Mouse (Mus musculus) small intestine, adult 2 months (tissue): ENCODE measurements at regions not wholly inside any gene's neighbourhood (a gene's known extent, or its start where the extent isn't known, plus 50 kb on each side); places are given as distances from the start of the nearest gene placed in this dataset.

ENCODE experiments used
- H3K27ac ChIP-seq: fragments of 200-500 bp; 2 replicates; pipeline ENCODE4 v1.5.1; 2012; ENCODE audit warnings: low read depth, low read length, control low read depth, inconsistent platforms; ENCODE audit not compliant: insufficient read depth
- H3K27me3 ChIP-seq: fragments of 200-500 bp; 2 replicates; pipeline ENCODE4 v1.6.1; 2012; ENCODE audit warnings: mild to moderate bottlenecking, moderate library complexity, low read length, inconsistent platforms; ENCODE audit not compliant: control insufficient read depth, insufficient read depth
- H3K36me3 ChIP-seq: fragments of 200-500 bp; 2 replicates; pipeline ENCODE4 v1.6.1; 2012; ENCODE audit warnings: mild to moderate bottlenecking, low read length, control low read depth, inconsistent platforms; ENCODE audit not compliant: control insufficient read depth, insufficient read depth
- H3K4me1 ChIP-seq: fragments of 200-500 bp; 2 replicates; pipeline ENCODE4 v1.6.1; 2012; ENCODE audit warnings: low read length, inconsistent platforms, mixed read lengths; ENCODE audit not compliant: control insufficient read depth, insufficient read depth, insufficient read length
- H3K4me3 ChIP-seq: fragments of 200-500 bp; 2 replicates; pipeline ENCODE4 v1.5.1; 2012; ENCODE audit warnings: low read depth, mild to moderate bottlenecking, control low read depth, inconsistent platforms, low read length, moderate library complexity
- CTCF ChIP-seq: fragments of 200-500 bp; IDR thresholded peaks from 2 replicates; pipeline ENCODE4 v1.5.1; 2012; ENCODE audit warnings: low read depth, mild to moderate bottlenecking, control low read depth, inconsistent platforms, low read length, moderate library complexity, mixed read lengths; ENCODE audit not compliant: insufficient replicate concordance, insufficient read length; ENCODE audit errors: extremely low read depth
- POLR2A ChIP-seq: fragments of 200-500 bp; IDR thresholded peaks from 2 replicates; pipeline ENCODE4 v1.6.1; 2012; ENCODE audit warnings: low read depth, mild to moderate bottlenecking, control low read depth, inconsistent platforms, low read length, moderate library complexity
- WGBS: fragments of 180-500 bp; shearing (Covaris S2); methylation state at CpG from one replicate; pipeline ENCODE4 v1.1.7; 2018; 5-methylcytosine and 5-hydroxymethylcytosine counted together

DNA sequence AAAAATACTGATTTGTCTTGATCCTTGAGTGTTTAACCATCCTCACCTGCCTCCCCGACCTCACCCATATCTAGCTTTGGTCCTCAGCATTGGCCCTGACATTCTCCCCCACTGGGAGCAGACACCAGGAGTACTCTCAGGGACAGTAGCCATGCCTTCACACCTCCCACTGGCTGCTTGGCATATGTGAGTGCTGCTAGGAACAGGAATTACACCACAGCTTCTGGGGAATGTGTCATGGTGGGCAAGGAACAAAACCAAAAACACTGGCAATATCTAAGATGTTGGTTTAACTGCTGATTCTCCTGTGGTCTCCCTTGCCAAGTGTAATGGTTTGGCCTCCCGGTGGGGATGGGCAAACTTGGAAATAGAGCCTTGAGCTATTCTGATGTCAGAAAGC lies 248.6 kb downstream of the Tle3 start:
- H3K27ac ChIP-seq, result no peak overlapping the region
- no peaks in the 10 kb centered on the region for H3K27me3 ChIP-seq
- TF ChIP-seq POLR2A (no peak), CTCF (no peak)
- no peaks in the 10 kb centered on the region for H3K36me3 ChIP-seq
- peaks cover 5% of the 10 kb centered on the region; the same call in 1 of the 2 replicates for H3K4me1 ChIP-seq
- WGBS, result 91% methylated on average over 2 of the region's 2 CpGs
- H3K4me3 ChIP-seq, result no peak overlapping the region

GRCm38 (mm10) chr9:61620105-61620504 lies 247.9 kb downstream of the Tle3 start:
- no peak overlapping the region for H3K4me3 ChIP-seq
- TF ChIP-seq CTCF, result no peak
- no peak for TF ChIP-seq POLR2A
- H3K4me1 ChIP-seq, result peaks cover 5% of the 10 kb centered on the region; the same call in 1 of the 2 replicates
- WGBS, result 82% methylated on average over 4 of the region's 4 CpGs
- no peaks in the 10 kb centered on the region for H3K36me3 ChIP-seq
- H3K27ac ChIP-seq, result no peak overlapping the region
- no peaks in the 10 kb centered on the region for H3K27me3 ChIP-seq

DNA sequence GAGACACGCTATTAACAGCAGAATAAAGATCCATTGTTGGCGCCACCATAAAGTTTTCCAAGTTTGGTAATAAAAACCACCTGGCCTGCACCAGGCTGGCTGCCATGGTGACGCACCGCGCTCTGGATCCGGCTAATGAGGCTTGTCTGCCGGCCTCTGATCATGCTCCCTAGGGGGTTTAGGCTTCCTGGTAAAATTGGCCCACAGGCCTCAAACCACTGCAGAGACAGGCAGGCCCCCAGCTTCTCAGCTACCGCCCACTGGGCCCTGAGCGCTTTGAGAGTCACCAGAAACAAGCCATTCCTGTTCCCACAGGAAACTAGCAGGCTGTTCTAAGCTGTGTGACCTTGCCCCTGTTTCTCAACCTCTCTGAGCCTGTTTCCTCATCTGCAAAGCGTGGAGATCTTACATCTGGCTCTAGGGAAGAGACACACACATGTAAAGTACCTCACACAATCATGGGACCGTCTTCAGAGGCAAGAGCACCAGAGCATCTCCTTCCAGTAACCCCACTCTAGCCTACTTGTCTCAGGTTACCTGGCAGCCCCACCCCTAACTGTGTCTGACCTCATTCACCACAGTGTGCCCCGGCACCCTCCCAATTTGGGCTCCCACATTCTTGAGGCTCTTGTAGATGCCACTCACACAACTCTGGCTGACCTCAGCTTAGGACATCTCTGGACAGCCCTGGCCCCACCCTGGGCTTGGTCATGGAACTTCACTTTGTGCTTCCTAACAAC lies 246.5 kb downstream of the Tle3 start:
- H3K27ac ChIP-seq, result no peak overlapping the region
- TF ChIP-seq CTCF (no peak), POLR2A (no peak)
- H3K4me1 ChIP-seq, result peaks cover 5% of the 10 kb centered on the region; the same call in 1 of the 2 replicates
- WGBS, result 28% methylated on average over 12 of the region's 12 CpGs
- H3K27me3 ChIP-seq, result no peaks in the 10 kb centered on the region
- no peak overlapping the region for H3K4me3 ChIP-seq
- no peaks in the 10 kb centered on the region for H3K36me3 ChIP-seq

GRCm38 (mm10) chr9:61617979-61618378 lies 245.8 kb downstream of the Tle3 start:
- Histone ChIP-seq H3K27me3 (no peaks in the 10 kb centered on the region), H3K36me3 (no peaks in the 10 kb centered on the region), H3K4me3 (no peak overlapping the region), H3K4me1 (peaks cover 5% of the 10 kb centered on the region; the same call in 1 of the 2 replicates), H3K27ac (no peak overlapping the region)
- TF ChIP-seq POLR2A (no peak), CTCF (no peak)
- 40% methylated on average over 8 of the region's 8 CpGs for WGBS

- no peak overlapping the region for H3K4me3 ChIP-seq
- H3K27ac ChIP-seq, result no peak overlapping the region
- no peaks in the 10 kb centered on the region for H3K27me3 ChIP-seq
- peaks cover 5% of the 10 kb centered on the region; the same call in 1 of the 2 replicates for H3K4me1 ChIP-seq
- WGBS, result 84% methylated on average over 4 of the region's 4 CpGs
- TF ChIP-seq CTCF (no peak), POLR2A (no peak)
- no peaks in the 10 kb centered on the region for H3K36me3 ChIP-seq
These were observed 243.4 kb downstream of the Tle3 start for GRCm38 (mm10) chr9:61615556-61615955.

DNA sequence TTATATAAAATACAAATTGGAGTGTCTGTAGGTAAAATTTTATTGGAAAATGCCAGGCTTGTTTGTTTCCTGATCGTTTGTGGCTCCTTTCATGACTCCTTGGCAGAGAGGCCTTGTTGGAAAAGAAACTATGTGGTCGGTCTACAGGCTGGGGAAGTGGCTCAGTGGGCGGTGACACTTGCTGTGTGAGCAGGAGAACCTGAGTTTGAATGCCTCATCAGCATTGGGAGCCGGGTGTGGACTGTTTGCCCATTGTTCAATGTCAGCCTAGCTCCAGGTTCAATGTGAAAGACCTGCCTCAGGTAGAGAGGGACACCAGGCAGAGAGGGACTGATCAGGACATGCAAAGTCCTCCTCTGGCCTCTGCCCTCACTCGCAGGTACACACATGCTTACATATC lies 235.4 kb downstream of the Tle3 start:
- Histone ChIP-seq H3K27ac (no peak overlapping the region), H3K36me3 (no peaks in the 10 kb centered on the region), H3K27me3 (no peaks in the 10 kb centered on the region), H3K4me1 (no peaks in the 10 kb centered on the region; the same call in 1 of the 2 replicates), H3K4me3 (no peak overlapping the region)
- 60% methylated on average over 5 of the region's 5 CpGs for WGBS
- TF ChIP-seq CTCF, result no peak
- TF ChIP-seq POLR2A, result no peak

DNA sequence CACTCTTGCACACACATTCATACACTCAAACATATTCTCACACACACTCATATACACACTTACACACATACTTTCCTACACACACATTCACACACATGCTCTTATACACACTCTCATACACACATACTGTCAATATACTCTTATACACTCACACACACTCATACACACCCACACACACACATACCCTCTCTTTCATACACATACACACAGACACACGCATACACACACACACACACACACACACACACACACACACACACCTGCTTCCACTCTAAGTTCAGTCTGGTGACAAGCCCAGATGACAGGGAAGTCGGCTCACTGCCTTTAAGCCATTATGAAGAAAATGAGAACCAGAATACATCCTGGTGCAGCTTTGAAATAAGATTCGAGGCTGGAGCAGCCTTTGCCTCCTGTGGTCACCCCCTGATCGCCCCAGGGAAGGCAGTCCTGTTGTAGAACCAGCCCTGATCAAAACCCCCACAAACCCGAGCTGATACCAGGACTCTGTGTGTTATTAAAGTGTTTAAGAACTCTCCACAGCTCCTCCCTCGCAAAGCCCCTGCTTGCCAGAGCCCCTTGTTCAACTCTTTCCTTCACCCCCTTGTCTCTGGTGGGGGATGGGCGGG lies 230.3 kb downstream of the Tle3 start:
- no peaks in the 10 kb centered on the region for H3K36me3 ChIP-seq
- TF ChIP-seq POLR2A (no peak), CTCF (no peak)
- 73% methylated on average over 7 of the region's 7 CpGs for WGBS

More for the DNA sequence above, 230.3 kb downstream of the Tle3 start:
- Histone ChIP-seq H3K4me3 (no peak overlapping the region), H3K27me3 (no peaks in the 10 kb centered on the region), H3K27ac (no peak overlapping the region), H3K4me1 (no peaks in the 10 kb centered on the region)
